Mouse (Mus musculus) kidney, adult 2 months (tissue): ENCODE results near the gene Mtch2. TPM values are rescaled to one million over a fixed set of nuclear protein-coding genes. Genes with fewer than 3 reads are reported as not detected.

Experiments used
- DNase-seq: peaks from one replicate; pipeline ENCODE4 v3.0.0; 2021
- H3K27ac ChIP-seq: fragments of 200-500 bp; 2 replicates; pipeline ENCODE4 v1.5.1; 2012; ENCODE audit warnings: low read depth, low read length, control low read depth, inconsistent platforms; ENCODE audit not compliant: insufficient read depth
- H3K27me3 ChIP-seq: fragments of 200-500 bp; replicated peaks from 2 replicates; pipeline ENCODE4 v1.6.1; 2012; ENCODE audit warnings: mild to moderate bottlenecking, moderate library complexity, low read length, inconsistent platforms; ENCODE audit not compliant: control insufficient read depth, insufficient read depth
- H3K36me3 ChIP-seq: fragments of 200-500 bp; 2 replicates; pipeline ENCODE4 v1.6.1; 2012; ENCODE audit warnings: mild to moderate bottlenecking, moderate library complexity, low read length, inconsistent platforms; ENCODE audit not compliant: control insufficient read depth, insufficient read depth
- H3K4me1 ChIP-seq: fragments of 200-500 bp; 2 replicates; pipeline ENCODE4 v1.6.1; 2011; ENCODE audit warnings: low read length; ENCODE audit not compliant: control insufficient read depth, insufficient read depth
- H3K4me3 ChIP-seq: fragments of 200-500 bp; 2 replicates; pipeline ENCODE4 v1.5.1; 2011; ENCODE audit warnings: mild to moderate bottlenecking, low read depth, low read length, control low read depth; ENCODE audit not compliant: insufficient read depth
- CTCF ChIP-seq: fragments of 200-500 bp; conservative IDR thresholded peaks from 2 replicates; pipeline ENCODE4 v1.5.1; 2011; ENCODE audit warnings: low read depth, mild to moderate bottlenecking, control low read depth, low read length, moderate library complexity, mixed read lengths; ENCODE audit not compliant: insufficient read depth, insufficient read length
- POLR2A ChIP-seq: fragments of 200-500 bp; IDR thresholded peaks from one replicate; pipeline ENCODE4 v1.6.1; 2011; ENCODE audit warnings: low read depth, low read length, control low read depth
- WGBS: fragments of 180-500 bp; shearing (Covaris S2); methylation state at CpG from one replicate; pipeline ENCODE4 v1.1.7; 2018; 5-methylcytosine and 5-hydroxymethylcytosine counted together
- polyA plus RNA-seq: library from polyadenylated mRNA; depleted of rRNA; stranded (reverse); fragments of >200 nt; gene quantifications from 2 replicates; pipeline ENCODE4 v1.2.3, GENCODE M21; 2012

Gene Mtch2
- polyA plus RNA-seq, 1 experiment, result 144 TPM

- H3K27ac ChIP-seq, result no peak overlapping the region
- WGBS, result 95% methylated on average over 2 of the region's 2 CpGs
- no peak overlapping the region for H3K4me3 ChIP-seq
- TF ChIP-seq CTCF (no peak), POLR2A (no peak)
- DNase-seq, result no peak
- no peaks in the 10 kb centered on the region for H3K4me1 ChIP-seq
- H3K27me3 ChIP-seq, result no peaks in the 10 kb centered on the region
- peaks cover 15% of the 10 kb centered on the region for H3K36me3 ChIP-seq
Measured at GRCm38 (mm10) chr2:90861486-90861885, 14.5 kb downstream of the Mtch2 start.

- no peak overlapping the region for H3K27ac ChIP-seq
- H3K4me3 ChIP-seq, result no peak overlapping the region
- H3K4me1 ChIP-seq, result no peaks in the 10 kb centered on the region
- peaks cover 15% of the 10 kb centered on the region for H3K36me3 ChIP-seq
- DNase-seq, result no peak
- no peak for TF ChIP-seq POLR2A
- TF ChIP-seq CTCF, result no peak
- H3K27me3 ChIP-seq, result no peaks in the 10 kb centered on the region
Measured at GRCm38 (mm10) chr2:90864184-90864583, 17.2 kb downstream of the Mtch2 start.

- peak; percentile 86 for DNase-seq
- H3K27ac ChIP-seq, result no peak overlapping the region
- no peaks in the 10 kb centered on the region for H3K27me3 ChIP-seq
- peaks cover 12% of the 10 kb centered on the region for H3K36me3 ChIP-seq
- 8% methylated on average over 3 of the region's 3 CpGs for WGBS
- H3K4me1 ChIP-seq, result no peaks in the 10 kb centered on the region
- no peak for TF ChIP-seq POLR2A
- peak; percentile 93 for TF ChIP-seq CTCF
- no peak overlapping the region for H3K4me3 ChIP-seq
Measured at GRCm38 (mm10) chr2:90866524-90866923, 19.6 kb downstream of the Mtch2 start.

DNA sequence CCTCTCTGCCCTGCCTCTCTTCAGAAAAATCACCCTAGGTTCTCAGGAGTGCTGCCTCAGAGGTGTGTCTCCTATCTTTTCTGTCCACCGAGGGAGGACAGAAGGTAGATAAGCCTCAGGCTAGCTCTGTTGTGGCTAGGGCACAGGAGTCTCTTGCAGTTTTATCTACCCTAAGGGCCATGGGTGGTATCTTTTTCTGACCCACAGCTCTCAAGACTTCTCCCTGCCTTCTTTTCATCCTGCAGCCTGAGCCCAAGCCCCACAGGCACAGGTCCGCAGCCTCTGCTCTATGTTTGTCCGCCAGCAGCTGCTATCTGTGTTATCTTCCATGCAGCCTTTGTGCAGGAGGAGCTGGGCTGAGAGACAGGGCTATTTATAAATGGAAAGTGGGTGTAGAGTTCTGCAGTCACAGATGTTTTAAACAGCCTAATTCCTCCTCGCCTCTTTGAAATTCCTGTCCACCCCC is 23.2 kb downstream of the Mtch2 start:
- Histone ChIP-seq H3K4me3 (no peak overlapping the region), H3K36me3 (peaks cover 4% of the 10 kb centered on the region), H3K27me3 (no peaks in the 10 kb centered on the region), H3K4me1 (no peaks in the 10 kb centered on the region), H3K27ac (no peak overlapping the region)
- TF ChIP-seq POLR2A (no peak), CTCF (no peak)
- DNase-seq, result no peak
- WGBS, result 31% methylated on average over 4 of the region's 4 CpGs

GRCm38 (mm10) chr2:90871180-90871961 is 24.4 kb downstream of the Mtch2 start:
- Histone ChIP-seq H3K36me3 (peaks cover 3% of the 10 kb centered on the region; the same call in 1 of the 2 replicates), H3K27ac (no peak overlapping the region), H3K4me3 (no peak overlapping the region), H3K27me3 (no peaks in the 10 kb centered on the region), H3K4me1 (no peaks in the 10 kb centered on the region)
- no peak for TF ChIP-seq CTCF
- no peak for TF ChIP-seq POLR2A
- DNase-seq, result no peak
- WGBS, result 57% methylated on average over 8 of the region's 8 CpGs

GRCm38 (mm10) chr2:90874025-90874424 is 27.1 kb downstream of the Mtch2 start:
- no peak overlapping the region for H3K27ac ChIP-seq
- WGBS, result 95% methylated on average over 1 of the region's 1 CpGs
- TF ChIP-seq CTCF, result no peak
- no peak for TF ChIP-seq POLR2A

GRCm38 (mm10) chr2:90875239-90875638 is 28.3 kb downstream of the Mtch2 start:
- no peaks in the 10 kb centered on the region for H3K27me3 ChIP-seq
- TF ChIP-seq CTCF (no peak), POLR2A (no peak)
- no peak overlapping the region for H3K27ac ChIP-seq
- H3K4me3 ChIP-seq, result no peak overlapping the region
- WGBS, result 68% methylated on average over 2 of the region's 2 CpGs
- no peaks in the 10 kb centered on the region for H3K4me1 ChIP-seq
- no peaks in the 10 kb centered on the region for H3K36me3 ChIP-seq
- no peak for DNase-seq

More at GRCm38 (mm10) chr2:90874025-90874424, 27.1 kb downstream of the Mtch2 start:
- Histone ChIP-seq H3K4me3 (no peak overlapping the region), H3K27me3 (no peaks in the 10 kb centered on the region), H3K4me1 (no peaks in the 10 kb centered on the region), H3K36me3 (no peaks in the 10 kb centered on the region)
- no peak for DNase-seq
